Mouse (Mus musculus): ENCODE measurements around the gene Tecta. TPM values are rescaled to one million over a fixed set of nuclear protein-coding genes. Genes with fewer than 3 reads are reported as not detected.

The Tecta gene
- total RNA-seq, 2 experiments from 2014 or later = not detected

- ATAC-seq (ENCODE audit: poor library complexity, severe bottlenecking) = no peak
These were observed 11.2 kb downstream of the Tecta start for GRCm38 (mm10) chr9:42388490-42388889.

- no peak for ATAC-seq (ENCODE audit: poor library complexity, severe bottlenecking)
These were observed 12.7 kb downstream of the Tecta start for GRCm38 (mm10) chr9:42387038-42387437.

DNA sequence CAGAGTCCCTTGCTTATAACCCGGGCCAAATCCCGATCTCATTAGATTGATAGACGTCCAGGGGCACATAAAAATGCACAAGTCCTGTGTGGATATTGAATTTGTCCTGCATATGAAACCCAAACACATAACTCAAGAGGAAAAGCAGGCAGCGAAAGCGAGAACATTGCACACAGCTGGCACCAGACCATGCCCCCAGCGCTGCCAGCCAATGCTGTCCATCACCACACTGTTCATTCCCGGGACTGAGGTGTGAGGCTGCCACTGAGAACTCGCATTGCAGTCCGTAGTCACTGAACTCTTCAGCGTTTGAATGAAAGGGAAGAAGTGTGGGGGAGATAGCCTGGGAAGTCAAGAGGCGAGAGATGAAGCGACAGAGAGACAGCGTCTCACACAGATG lies 14.1 kb downstream of the Tecta start:
- ATAC-seq (ENCODE audit: poor library complexity, severe bottlenecking) = no peak

DNA sequence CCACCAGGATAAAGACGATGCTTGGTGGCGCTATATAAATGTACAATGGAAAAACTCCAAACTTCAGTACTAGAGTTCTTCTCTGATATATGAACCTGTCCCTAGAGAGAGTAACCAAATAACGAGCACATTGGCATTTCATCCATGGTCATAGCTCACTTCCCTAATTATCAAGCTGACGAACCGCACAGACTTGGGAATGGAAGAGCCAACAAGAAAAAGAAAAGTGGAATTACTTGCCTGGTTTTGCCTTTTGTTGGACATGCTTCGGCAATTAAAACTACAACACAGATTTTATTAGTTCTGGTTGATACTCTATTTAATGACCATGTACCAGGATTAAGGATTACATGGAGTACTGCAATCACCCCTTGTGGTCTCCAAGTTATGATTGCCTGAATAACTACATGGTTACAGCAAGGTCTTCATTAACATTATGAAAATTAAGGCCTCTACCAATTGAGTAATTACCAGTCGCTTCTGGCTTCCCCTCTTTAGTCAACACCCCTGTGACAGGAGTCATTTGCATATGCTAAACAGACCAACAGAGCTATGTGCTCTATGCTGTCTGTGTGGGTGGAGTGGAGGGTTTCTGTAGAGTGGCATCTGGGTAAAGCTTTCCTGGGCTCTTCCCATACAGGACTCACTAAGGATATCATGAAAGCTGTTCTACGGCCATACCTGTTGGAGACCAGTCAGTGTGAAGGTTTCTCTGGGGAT lies 16.9 kb downstream of the Tecta start:
- ATAC-seq (ENCODE audit: poor library complexity, severe bottlenecking) = no peak

DNA sequence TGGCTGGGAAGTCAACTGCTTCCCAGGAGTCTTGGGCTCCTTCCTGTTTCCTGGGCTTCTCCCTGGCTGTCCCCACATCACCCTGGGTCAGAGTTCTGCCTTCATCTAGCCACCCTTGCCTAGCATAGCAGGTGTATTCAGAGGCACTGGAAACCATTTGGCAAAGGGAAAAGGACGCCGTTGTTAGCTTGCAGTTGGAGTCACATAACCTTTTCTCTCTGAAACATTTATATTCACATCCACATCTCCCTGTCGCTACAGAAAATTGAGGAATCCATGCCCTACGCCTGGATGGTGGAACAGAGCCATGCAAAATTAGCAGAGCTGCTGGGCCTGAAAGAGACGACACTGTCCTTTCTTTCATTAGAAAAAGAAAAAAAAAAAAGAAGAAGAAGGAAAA lies 17.7 kb downstream of the Tecta start:
- ATAC-seq (ENCODE audit: poor library complexity, severe bottlenecking) = no peak

DNA sequence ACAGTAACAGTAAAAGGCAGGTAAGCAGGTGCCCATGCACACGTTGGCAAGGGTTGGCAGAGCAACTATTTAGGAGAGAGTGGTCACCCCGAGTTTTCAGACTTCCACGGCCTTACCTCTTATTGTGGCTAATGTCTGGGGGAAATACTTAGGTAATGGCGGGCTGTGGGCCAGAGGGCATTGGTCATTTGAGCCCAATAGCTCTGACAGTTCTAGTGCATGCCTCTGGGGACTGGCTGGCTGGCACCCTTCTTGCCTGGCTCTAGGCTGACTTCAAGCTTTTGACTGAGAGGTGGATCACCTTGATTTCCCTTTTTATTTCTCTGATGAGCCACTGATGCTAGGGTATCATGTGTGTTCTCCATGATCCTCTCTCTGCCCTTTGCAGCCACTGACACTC lies 21.7 kb downstream of the Tecta start:
- no peak for ATAC-seq (ENCODE audit: poor library complexity, severe bottlenecking)

GRCm38 (mm10) chr9:42377656-42378055 lies 22.1 kb downstream of the Tecta start:
- ATAC-seq (ENCODE audit: poor library complexity, severe bottlenecking) = no peak

DNA sequence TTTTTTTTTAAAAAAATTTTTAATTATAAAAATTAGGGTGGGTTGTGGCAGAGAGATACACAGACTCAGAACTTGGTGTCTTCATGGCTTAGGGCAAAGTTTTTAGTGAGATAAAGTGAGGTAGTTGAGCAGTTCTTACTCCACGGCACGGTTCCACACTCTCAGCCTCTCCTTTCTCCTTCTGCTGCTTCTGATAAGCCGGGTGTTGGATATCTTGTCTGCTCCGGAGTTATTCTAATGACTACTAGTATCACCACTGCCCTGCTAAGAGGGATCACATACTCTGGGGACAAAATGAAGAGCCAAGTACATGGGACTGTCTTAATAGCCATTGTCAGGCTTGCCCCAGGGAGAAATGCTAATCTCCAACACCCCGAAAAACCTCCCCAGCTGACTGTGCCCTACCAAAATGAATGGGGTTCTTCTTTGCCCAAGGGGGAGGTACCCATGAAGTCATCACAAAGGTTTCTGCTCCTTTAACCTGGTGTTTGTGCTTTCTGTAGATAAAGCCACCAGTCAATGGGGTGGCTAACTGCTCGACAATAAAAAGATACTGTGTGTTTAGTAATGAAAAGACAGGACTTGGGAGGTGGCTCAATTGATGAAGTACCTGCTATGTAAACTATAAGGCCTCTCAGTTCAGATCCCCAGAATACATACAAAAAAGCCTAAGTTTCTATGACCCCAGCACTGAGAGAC lies 27.9 kb downstream of the Tecta start:
- no peak for ATAC-seq (ENCODE audit: poor library complexity, severe bottlenecking)

GRCm38 (mm10) chr9:42357585-42357984 lies 42.1 kb downstream of the Tecta start:
- no peak for ATAC-seq (ENCODE audit: poor library complexity, severe bottlenecking)

DNA sequence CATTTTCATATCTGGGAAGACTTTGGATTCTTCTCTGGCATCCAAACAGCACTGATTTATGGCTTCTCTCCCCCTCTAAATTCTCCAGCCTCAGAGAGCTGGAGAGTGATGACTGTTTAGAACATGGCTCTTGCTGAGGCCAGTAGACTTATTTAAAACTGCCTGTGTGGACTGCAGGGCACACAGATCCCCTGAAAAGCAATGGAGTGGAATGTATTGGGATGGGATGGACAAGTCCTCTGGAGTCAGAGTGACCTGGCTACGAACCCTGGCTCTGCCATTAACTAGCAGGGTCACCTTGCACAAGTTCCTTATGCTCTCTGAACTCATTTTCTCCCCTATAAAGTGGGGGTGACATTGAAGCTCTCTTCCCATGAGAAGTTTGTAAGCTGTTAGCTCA lies 44.9 kb downstream of the Tecta start:
- no peak for ATAC-seq (ENCODE audit: poor library complexity, severe bottlenecking)

DNA sequence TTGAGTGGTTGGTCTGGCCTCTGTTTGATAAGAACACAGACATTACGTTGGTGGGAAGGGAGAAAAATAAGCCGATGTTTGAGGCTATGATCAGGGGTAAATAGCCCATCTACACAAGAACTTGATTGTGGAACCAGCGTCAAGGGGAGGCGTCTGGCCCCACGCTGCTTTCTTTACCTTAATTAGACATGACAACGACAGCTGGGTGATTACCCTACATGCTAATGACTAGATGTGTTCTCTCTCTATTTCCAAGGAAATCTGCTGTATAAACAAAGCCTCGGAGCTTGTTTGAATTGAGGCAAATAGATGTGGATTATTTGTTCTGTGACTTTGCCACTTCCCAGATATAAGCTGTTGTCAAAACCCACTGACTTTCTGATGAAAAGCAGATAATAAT lies 49.9 kb downstream of the Tecta start:
- ATAC-seq (ENCODE audit: poor library complexity, severe bottlenecking) = no peak

- no peak for ATAC-seq (ENCODE audit: poor library complexity, severe bottlenecking)
These were observed 53.4 kb downstream of the Tecta start for GRCm38 (mm10) chr9:42346297-42346696.

DNA sequence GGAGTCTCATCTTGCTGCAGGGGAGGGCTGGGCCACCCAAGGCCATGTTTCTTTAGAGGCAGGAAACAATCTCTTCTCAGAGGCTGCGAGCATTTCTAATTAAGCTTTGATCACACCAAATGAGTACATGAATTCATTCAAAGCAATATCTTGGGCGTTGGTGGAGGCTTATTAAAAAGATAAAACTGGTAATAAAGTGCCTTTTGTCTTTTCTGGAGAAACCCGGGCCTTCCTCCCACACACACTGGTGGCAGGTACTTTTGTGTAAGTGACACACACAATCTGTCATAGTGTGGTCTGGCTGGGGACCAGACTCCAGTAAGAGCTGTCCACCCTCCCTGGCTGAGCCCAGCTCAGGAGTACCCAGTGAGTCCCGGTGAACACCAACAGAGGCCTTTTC lies 60.6 kb downstream of the Tecta start:
- ATAC-seq (ENCODE audit: poor library complexity, severe bottlenecking) = no peak

DNA sequence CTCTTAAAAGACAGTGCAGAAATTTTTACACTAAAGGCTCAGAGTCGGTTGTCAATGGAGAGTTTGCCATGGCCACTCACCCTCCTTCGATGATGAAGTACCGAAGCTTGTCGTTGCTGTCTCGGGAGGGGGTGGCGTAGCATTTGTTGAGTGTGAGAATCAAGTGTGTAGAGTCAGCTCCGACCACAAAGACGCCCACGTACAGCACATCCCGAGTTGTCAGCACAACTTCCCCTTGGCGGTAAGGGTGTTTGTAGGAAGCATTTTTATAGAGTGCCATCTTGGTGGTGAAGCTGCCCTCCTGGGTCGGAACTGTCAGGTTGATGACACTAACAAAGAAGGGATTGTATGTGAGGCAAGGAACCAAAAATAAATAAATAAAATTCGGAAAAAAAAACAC lies 62.7 kb downstream of the Tecta start:
- ATAC-seq (ENCODE audit: poor library complexity, severe bottlenecking) = no peak

DNA sequence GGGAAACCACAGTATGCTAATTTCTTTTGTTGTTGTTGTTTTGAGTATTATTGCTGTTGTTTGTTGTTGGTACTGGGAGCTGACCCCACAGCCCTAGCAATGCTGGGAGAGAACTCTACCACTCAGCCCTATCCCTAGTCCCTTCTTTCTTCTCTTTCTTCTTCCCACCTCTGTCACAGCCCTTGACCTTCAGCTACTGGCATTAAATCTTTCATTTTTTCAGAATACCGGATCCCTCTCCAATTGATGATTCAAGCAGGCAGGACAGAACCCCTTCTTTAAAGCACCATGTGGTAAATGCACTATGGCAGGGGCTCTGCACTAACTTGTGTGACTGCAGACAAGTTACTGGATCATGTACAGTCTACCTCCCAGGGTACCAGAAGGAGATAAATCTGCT lies 63.2 kb downstream of the Tecta start:
- no peak for ATAC-seq (ENCODE audit: poor library complexity, severe bottlenecking)

- ATAC-seq (ENCODE audit: poor library complexity, severe bottlenecking) = no peak
These were observed 64.8 kb downstream of the Tecta start for GRCm38 (mm10) chr9:42334885-42335284.

- ATAC-seq (ENCODE audit: poor library complexity, severe bottlenecking) = no peak
These were observed 67.0 kb downstream of the Tecta start for GRCm38 (mm10) chr9:42332692-42333091.

DNA sequence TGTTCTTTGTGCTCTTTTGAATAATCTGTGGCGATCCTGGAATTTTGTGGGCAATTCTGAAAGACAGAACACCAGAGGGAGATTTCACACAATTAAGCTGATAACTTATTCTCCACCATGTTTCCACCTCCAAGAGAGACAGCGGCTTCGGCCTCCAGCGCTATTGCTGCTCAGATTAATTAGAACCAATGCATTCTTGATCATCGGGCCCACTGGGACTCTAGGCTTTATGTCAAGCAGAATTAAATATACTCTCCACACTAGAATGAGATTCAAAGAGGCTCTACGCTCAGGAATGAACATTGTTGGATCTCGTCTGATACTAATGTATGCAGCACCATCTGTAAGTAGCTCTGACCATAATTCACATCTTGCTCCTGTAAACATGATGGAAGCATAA lies 68.4 kb downstream of the Tecta start:
- ATAC-seq (ENCODE audit: poor library complexity, severe bottlenecking) = no peak

- ATAC-seq (ENCODE audit: poor library complexity, severe bottlenecking) = no peak
These were observed 70.0 kb downstream of the Tecta start for GRCm38 (mm10) chr9:42329753-42330152.

DNA sequence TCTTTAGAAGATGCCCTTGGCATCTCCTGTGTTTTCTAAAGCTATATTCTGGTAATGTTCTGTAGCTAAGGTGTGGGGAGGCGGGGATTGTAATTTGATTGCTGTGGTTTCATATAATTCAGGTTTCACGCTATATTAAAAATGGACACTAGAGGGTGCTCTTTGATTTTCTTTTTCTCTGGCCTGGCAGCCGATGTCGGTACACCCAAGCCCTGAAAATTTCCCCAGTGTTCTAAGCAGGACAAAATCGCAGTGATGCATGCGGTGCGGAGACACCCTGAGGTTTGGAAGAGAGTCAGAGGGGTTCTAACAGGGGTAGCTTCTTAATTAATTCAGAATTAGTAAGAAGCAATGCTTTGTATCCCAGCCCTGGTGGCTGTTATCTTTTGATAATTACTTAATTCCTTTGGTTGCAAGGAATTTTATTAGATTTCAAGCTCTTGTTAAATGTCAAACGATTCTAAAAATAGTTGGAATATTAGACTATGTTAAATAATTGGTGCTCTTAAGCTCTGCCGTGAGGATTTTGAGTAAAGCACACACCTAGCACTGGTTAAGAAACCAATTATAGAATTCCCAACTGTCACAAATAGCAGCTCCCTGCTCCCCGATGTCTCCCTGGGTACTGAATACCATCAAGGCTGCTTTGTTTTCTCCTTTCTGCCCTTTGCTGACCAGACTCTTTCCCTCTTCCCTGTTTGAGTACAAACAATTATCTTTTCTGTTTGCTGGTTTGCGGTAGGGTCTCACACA lies 72.9 kb downstream of the Tecta start:
- peak; percentile 71 for ATAC-seq (ENCODE audit: poor library complexity, severe bottlenecking)

DNA sequence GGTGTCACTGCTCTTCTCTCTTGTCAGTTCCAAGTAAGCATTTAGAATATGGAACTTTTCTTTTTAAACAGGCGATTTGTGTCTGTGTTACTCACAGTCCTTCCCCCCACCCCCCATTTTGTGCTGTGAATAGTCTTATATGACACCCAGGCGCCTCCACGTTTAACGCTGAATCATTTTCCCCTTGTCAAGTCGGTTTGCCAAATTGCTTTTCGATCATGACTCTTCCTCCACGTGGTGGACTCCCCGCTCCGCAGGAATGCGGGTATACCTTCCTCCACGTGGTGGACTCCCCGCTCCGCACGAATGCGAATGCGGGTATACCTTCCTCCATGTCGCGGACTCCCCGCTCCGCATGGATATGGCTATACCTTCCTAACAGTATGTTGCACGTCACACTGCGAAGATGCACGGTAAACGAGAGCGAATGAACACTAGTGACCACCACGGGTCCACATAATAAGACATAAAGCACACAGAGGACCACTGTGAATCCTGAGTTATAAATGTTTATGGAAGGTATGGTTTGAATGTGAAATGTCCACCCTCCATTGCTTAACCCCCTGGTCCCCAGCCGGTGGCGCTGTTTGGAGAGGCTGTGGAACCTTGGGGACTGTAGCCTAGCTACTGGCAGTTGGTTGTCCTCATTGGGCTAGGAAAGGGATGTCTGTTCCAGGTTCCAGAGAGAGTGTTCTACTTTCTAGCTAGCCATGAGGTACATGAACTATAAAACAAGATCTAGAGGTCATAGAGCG lies 74.9 kb downstream of the Tecta start:
- ATAC-seq (ENCODE audit: poor library complexity, severe bottlenecking) = no peak

Measured in megakaryocyte, adult 5-6 weeks (primary cell).